Mouse (Mus musculus) cerebellum, adult 2 months (tissue): ENCODE results near the gene Pik3cg.

ENCODE experiments used
- CTCF ChIP-seq: fragments of 200-500 bp; IDR thresholded peaks from 2 replicates; pipeline ENCODE4 v1.5.1; 2011; ENCODE audit warnings: low read depth, mild to moderate bottlenecking, control low read depth, low read length, moderate library complexity, borderline replicate concordance; ENCODE audit not compliant: insufficient read depth
- POLR2A ChIP-seq: fragments of 200-500 bp; IDR thresholded peaks from 2 replicates; pipeline ENCODE4 v1.6.1; 2011; ENCODE audit warnings: low read length, control low read depth, borderline replicate concordance; ENCODE audit not compliant: insufficient read depth

- TF ChIP-seq CTCF (no peak), POLR2A (no peak)
Measured at GRCm38 (mm10) chr12:32127158-32127557, 81.3 kb downstream of the Pik3cg start.
